Mouse (Mus musculus) kidney, adult 2 months (tissue): ENCODE data around the gene Coq2. TPM values are rescaled to one million over a fixed set of nuclear protein-coding genes. Genes with fewer than 3 reads are reported as not detected.

ENCODE experiments used
- DNase-seq: peaks from one replicate; pipeline ENCODE4 v3.0.0; 2021
- H3K27ac ChIP-seq: fragments of 200-500 bp; 2 replicates; pipeline ENCODE4 v1.5.1; 2012; ENCODE audit warnings: low read depth, low read length, control low read depth, inconsistent platforms; ENCODE audit not compliant: insufficient read depth
- H3K27me3 ChIP-seq: fragments of 200-500 bp; replicated peaks from 2 replicates; pipeline ENCODE4 v1.6.1; 2012; ENCODE audit warnings: mild to moderate bottlenecking, moderate library complexity, low read length, inconsistent platforms; ENCODE audit not compliant: control insufficient read depth, insufficient read depth
- H3K36me3 ChIP-seq: fragments of 200-500 bp; 2 replicates; pipeline ENCODE4 v1.6.1; 2012; ENCODE audit warnings: mild to moderate bottlenecking, moderate library complexity, low read length, inconsistent platforms; ENCODE audit not compliant: control insufficient read depth, insufficient read depth
- H3K4me1 ChIP-seq: fragments of 200-500 bp; 2 replicates; pipeline ENCODE4 v1.6.1; 2011; ENCODE audit warnings: low read length; ENCODE audit not compliant: control insufficient read depth, insufficient read depth
- H3K4me3 ChIP-seq: fragments of 200-500 bp; 2 replicates; pipeline ENCODE4 v1.5.1; 2011; ENCODE audit warnings: mild to moderate bottlenecking, low read depth, low read length, control low read depth; ENCODE audit not compliant: insufficient read depth
- CTCF ChIP-seq: fragments of 200-500 bp; conservative IDR thresholded peaks from 2 replicates; pipeline ENCODE4 v1.5.1; 2011; ENCODE audit warnings: low read depth, mild to moderate bottlenecking, control low read depth, low read length, moderate library complexity, mixed read lengths; ENCODE audit not compliant: insufficient read depth, insufficient read length
- POLR2A ChIP-seq: fragments of 200-500 bp; IDR thresholded peaks from one replicate; pipeline ENCODE4 v1.6.1; 2011; ENCODE audit warnings: low read depth, low read length, control low read depth
- WGBS: fragments of 180-500 bp; shearing (Covaris S2); methylation state at CpG from one replicate; pipeline ENCODE4 v1.1.7; 2018; 5-methylcytosine and 5-hydroxymethylcytosine counted together
- polyA plus RNA-seq: library from polyadenylated mRNA; depleted of rRNA; stranded (reverse); fragments of >200 nt; gene quantifications from 2 replicates; pipeline ENCODE4 v1.2.3, GENCODE M21; 2012

The Coq2 gene
- polyA plus RNA-seq, 1 experiment, result 100 TPM

DNA sequence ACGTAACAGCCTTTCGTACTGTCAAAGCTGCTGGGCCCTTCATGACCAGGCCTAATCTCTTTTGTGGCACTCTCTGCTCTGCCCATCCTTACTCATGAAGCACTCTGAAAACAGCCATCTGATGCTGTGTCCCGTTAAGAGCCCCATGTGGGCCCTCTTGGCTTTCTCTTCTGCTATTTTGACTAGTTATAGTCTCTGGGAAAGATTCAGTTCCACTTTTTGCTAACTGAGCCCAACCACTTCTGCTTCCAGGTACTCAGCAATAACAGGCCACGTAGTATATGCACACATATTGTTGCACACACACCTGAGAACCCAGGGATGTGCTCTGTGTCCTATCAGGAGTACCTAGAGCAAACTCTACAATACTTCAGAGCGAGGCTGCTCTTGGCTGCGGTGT is 11.9 kb downstream of the Coq2 start:
- no peaks in the 10 kb centered on the region for H3K4me1 ChIP-seq
- H3K4me3 ChIP-seq, result no peak overlapping the region
- peaks cover 3% of the 10 kb centered on the region for H3K36me3 ChIP-seq
- no peaks in the 10 kb centered on the region for H3K27me3 ChIP-seq
- TF ChIP-seq POLR2A, result no peak
- TF ChIP-seq CTCF, result no peak
- no peak for DNase-seq
- no peak overlapping the region for H3K27ac ChIP-seq
- 92% methylated on average over 6 of the region's 6 CpGs for WGBS

DNA sequence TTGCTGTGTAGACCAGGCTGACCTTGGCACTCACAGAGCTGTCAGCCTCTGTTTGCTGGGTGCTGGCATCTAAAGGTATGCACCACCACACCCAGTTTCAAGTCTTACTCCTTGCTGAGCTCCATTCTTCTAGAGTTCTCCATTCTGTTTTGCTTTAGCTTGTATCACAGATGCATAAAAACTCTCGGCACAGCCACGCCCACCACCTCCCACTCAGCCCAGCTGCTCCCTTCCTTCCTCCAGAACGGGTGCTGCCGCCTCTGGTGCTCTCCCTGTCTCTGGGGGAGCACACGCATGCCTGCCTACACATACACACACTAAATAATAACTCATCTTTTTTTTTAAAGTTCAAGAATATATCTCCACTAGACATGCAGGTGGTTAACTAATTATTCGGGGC is 16.5 kb downstream of the Coq2 start:
- WGBS, result 67% methylated on average over 6 of the region's 6 CpGs
- Histone ChIP-seq H3K27ac (no peak overlapping the region), H3K4me1 (no peaks in the 10 kb centered on the region), H3K27me3 (no peaks in the 10 kb centered on the region), H3K4me3 (no peak overlapping the region), H3K36me3 (peaks cover 1% of the 10 kb centered on the region; the same call in 1 of the 2 replicates)
- TF ChIP-seq CTCF (no peak), POLR2A (no peak)
- DNase-seq, result no peak

DNA sequence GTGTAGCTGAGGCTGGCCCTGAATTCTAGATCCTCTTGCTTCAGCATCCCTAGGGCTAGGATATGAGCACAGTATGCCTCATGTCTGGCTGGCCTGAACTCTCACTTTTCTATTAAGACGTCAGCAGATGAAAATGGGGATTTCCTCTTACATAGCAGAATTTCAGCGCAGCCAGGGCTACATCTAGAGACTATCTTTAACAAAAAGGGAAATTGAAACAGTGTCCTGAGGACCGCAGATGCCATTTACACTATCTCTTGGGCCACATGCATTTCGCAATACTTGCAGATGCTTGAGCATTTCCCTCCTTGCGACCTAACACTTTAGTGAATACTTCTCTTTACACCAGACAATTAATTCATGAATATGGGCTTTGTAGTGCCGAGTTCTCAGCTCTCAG is 18.6 kb downstream of the Coq2 start:
- 88% methylated on average over 6 of the region's 6 CpGs for WGBS
- no peak overlapping the region for H3K27ac ChIP-seq
- no peaks in the 10 kb centered on the region for H3K27me3 ChIP-seq
- no peaks in the 10 kb centered on the region for H3K4me1 ChIP-seq
- no peaks in the 10 kb centered on the region for H3K36me3 ChIP-seq
- no peak overlapping the region for H3K4me3 ChIP-seq
- DNase-seq, result no peak
- TF ChIP-seq POLR2A (no peak), CTCF (no peak)

DNA sequence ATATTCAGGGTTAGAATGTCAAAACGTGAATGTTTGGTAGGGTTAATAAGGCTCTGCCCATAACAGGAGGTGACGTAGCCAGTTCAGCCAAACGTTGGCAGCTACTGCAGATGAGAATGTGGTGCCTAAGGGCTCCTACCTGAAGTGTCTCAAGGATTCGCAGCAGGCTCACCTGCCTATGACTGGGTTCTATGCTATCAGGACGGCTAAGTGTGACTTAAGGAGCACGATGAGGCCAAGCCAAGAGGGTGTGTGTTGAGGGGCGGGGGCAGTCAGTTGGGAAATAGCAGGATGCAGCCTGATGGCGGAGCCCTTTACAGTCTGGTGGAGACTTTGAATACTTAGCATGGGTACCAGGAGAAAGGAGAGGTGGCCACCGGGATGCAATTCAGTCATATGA is 22.6 kb downstream of the Coq2 start:
- no peak for DNase-seq
- Histone ChIP-seq H3K4me1 (no peaks in the 10 kb centered on the region), H3K36me3 (no peaks in the 10 kb centered on the region), H3K4me3 (no peak overlapping the region), H3K27ac (no peak overlapping the region), H3K27me3 (no peaks in the 10 kb centered on the region)
- WGBS, result 83% methylated on average over 9 of the region's 9 CpGs
- no peak for TF ChIP-seq CTCF
- no peak for TF ChIP-seq POLR2A

DNA sequence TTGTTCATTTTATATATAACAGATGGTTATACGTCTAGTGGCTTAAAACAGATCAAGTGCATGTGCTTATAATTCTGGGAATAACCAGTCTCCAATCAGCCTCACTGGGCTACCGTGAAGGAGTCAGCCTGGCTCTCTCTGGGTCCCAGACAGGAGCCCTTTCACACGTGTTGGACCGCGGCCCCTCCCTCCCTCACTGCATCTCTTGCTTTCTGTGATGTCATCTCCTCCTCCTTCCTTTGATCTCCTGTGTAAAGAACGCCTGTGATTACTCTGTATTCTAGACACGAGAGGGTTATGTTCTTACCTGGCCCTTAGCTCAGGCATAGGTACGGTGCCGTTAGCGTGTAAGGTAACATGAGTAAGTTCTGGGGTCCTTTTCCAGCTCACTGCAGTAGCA is 23.5 kb downstream of the Coq2 start:
- H3K4me1 ChIP-seq, result no peaks in the 10 kb centered on the region
- WGBS, result 76% methylated on average over 10 of the region's 10 CpGs
- TF ChIP-seq POLR2A (no peak), CTCF (no peak)
- H3K27ac ChIP-seq, result no peak overlapping the region
- no peak for DNase-seq
- H3K36me3 ChIP-seq, result no peaks in the 10 kb centered on the region
- H3K27me3 ChIP-seq, result no peaks in the 10 kb centered on the region
- no peak overlapping the region for H3K4me3 ChIP-seq

DNA sequence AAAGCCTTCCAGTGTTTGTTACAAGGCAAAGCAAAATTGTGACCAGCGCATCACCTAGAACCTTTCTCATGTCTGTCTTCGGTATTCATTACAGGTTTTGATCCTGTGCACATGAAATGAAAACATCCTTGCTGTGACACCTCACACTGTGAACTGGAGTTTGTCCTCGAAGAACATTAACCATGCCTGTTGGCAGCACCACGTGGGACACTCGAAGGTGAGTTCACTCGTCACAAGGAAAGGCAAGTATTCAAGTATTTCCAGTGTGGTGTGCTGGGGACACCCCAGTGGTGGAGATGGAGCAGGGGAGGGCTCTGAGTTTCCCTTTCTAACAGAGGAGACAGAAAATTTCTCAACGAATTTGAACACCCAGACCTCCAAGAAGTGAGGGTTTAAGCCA is 24.0 kb downstream of the Coq2 start:
- H3K4me1 ChIP-seq, result peaks cover 4% of the 10 kb centered on the region; the same call in 1 of the 2 replicates
- no peaks in the 10 kb centered on the region for H3K27me3 ChIP-seq
- H3K36me3 ChIP-seq, result no peaks in the 10 kb centered on the region
- peak; percentile 58 for DNase-seq
- 56% methylated on average over 7 of the region's 7 CpGs for WGBS
- no peak overlapping the region for H3K27ac ChIP-seq
- no peak overlapping the region for H3K4me3 ChIP-seq
- TF ChIP-seq POLR2A, result no peak
- TF ChIP-seq CTCF, result no peak

DNA sequence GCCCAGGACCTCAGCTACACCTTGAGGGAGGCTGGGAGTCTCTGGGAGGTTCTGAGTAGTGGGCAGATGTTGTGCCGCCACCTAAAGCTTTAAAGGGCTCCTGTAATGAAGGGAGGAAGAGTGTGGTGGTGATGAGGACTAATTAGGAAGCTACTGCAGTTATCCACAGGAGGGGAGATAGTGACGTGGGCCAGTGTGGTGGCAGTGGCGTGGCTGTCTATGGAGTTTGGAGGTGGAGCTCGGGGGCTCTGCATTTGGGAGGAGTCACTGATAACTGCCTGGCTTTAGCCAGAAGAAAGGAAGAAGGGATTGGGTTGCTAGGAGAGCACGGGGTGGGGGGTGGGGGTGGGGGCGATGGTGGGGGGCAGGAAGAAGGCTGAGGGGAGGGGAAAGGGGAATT is 26.4 kb downstream of the Coq2 start:
- Histone ChIP-seq H3K36me3 (no peaks in the 10 kb centered on the region), H3K4me1 (peaks cover 10% of the 10 kb centered on the region), H3K4me3 (no peak overlapping the region), H3K27ac (no peak overlapping the region), H3K27me3 (no peaks in the 10 kb centered on the region)
- no peak for DNase-seq
- no peak for TF ChIP-seq POLR2A
- no peak for TF ChIP-seq CTCF
- 51% methylated on average over 6 of the region's 6 CpGs for WGBS

DNA sequence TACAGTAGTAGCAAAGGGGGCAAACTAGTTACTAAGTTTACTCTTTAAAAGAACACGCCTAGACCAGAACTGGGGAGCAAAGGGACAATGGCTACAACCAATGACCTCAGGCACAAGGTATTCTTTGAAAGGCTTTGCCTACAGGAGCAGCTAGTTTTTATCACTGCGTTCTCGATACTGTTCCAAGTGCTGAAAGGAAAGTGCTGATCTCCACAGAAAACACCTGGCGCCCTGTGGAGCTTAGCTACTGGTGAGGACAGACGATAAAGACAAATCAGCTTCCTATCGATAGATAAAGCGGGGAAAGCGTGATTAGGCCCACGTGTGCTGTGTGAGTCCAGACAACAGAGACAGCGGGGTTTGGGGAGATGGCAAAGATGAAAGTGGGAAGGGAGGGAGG is 26.9 kb downstream of the Coq2 start:
- TF ChIP-seq CTCF, result no peak
- TF ChIP-seq POLR2A, result no peak
- Histone ChIP-seq H3K4me3 (no peak overlapping the region), H3K27ac (no peak overlapping the region), H3K4me1 (peaks cover 15% of the 10 kb centered on the region), H3K27me3 (no peaks in the 10 kb centered on the region), H3K36me3 (no peaks in the 10 kb centered on the region)
- WGBS, result 61% methylated on average over 10 of the region's 10 CpGs
- DNase-seq, result no peak
